In the genomic region with DNA sequence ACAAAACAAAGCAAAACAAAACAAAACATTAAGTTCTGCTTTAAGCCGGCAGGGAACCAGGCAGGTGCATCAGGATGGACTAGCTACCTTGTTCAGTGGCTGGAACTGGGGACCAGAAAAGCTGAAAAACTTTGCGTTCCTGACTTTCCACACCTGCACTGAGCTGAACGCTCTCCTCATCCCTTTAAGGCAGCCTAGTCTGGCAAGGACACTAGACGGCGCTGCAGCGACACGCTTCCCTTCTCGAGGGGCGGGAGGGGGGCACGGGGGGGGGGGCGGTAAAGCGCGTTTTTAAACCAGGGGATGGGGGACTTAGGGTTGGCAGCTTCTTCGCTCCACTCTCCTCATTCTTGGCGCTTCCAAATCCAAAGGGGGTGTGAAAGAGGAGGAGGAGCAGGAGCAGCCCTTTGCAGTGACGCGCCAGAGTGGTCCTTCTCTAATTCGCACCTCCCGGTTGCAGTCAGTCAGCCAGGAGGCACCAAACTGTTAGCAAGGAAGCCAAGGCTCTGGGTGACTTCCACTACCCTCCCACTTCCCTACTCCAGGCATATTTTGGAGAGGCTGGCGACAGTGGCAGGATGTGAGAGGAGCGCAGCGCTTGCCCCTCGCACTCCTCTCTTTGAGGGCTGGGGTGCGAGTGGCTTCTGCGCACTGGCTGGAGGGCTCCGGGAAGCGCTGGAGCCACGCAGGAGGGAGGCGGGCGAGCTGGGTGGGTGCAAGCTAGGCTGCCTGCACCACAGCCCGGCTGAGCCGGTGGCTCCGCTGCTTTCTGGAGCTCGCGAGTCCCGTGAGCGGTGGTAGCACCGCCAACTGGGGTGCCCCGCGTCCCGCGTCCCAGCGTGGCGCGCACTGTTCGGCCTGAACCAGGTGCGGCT, we compare ENCODE assay signal across 10 mouse cellular contexts. TPM values are rescaled to one million over a fixed set of nuclear protein-coding genes. Genes with fewer than 3 reads are reported as not detected.
DNase-seq lines count a peak whose midpoint lies in the region; ATAC-seq and TF ChIP-seq lines count a peak whose summit lies in the region.
"Had no signal": no experiment of that assay in that cellular context is flagged by ENCODE, and none has a peak within 500 bp of the region (broad histone marks: within the 10 kb centered on the region; RNA-seq: fewer than 3 reads in every experiment).

A gene (plus strand): TSS at position 288 of the 875 bp plus-strand sequence.

- peak within 1 kb of the TSS; percentile 55 for H3K4me3 ChIP-seq in gastrocnemius, adult 2 months
- H3K4me3 ChIP-seq in hindbrain, embryonic 10.5 days: peak within 1 kb of the TSS; percentile 55
- peak within 1 kb of the TSS; percentile 50 for H3K4me3 ChIP-seq in midbrain, embryonic 15.5 days

- intact Hi-C loops in gastrocnemius, adult 2 months (cut with DNase I): no loop called here
- intact Hi-C loops in gastrocnemius, postnatal 36 days (cut with DNase I): no loop called here

- peaks cover 7% of the 10 kb centered on the region; the same call in 1 of the 2 replicates for H3K4me1 ChIP-seq in hindbrain, embryonic 10.5 days (replicated peaks)
- H3K4me1 ChIP-seq in midbrain, embryonic 15.5 days: peaks cover 10% of the 10 kb centered on the region; the same call in 1 of the 2 replicates

- peak within 1 kb of the TSS; percentile 41; the same call in 1 of the 2 replicates for H3K9ac ChIP-seq in midbrain, embryonic 15.5 days

- peak; percentile 91 for ATAC-seq in midbrain, embryonic 15.5 days (replicated peaks)
- ATAC-seq in erythroid progenitor cell, adult 5-6 weeks (replicated peaks; ENCODE audit: low FRiP score, poor library complexity, severe bottlenecking): no peak

- H3K36me3 ChIP-seq in hindbrain, embryonic 10.5 days: no peaks in the 10 kb centered on the region
- no peaks in the 10 kb centered on the region for H3K36me3 ChIP-seq in midbrain, embryonic 15.5 days (replicated peaks)

- peak within 1 kb of the TSS; percentile 84 for H3K4me2 ChIP-seq in midbrain, embryonic 15.5 days

- no peak for DNase-seq in gastrocnemius, adult 2 months
- DNase-seq in gastrocnemius, postnatal 36 days: no peak
- DNase-seq in right cerebral cortex, adult 18-20 months: peak; percentile 7
- DNase-seq in right cerebral cortex, postnatal 36 days (ENCODE audit: low spot score in 2 of 2): no peak
- peak; percentile 34 for DNase-seq in hindbrain, embryonic 10.5 days (ENCODE audit: low spot score)
- DNase-seq in lung, postnatal 14 days: no peak

- no peaks in the 10 kb centered on the region for H3K9me3 ChIP-seq in hindbrain, embryonic 10.5 days
- H3K9me3 ChIP-seq in midbrain, embryonic 15.5 days: no peaks in the 10 kb centered on the region

- peak; percentile 24; the same call in 1 of the 2 replicates for TF ChIP-seq CTCF in gastrocnemius, adult 2 months (IDR thresholded peaks at IDR 0.05)

- H3K27me3 ChIP-seq in hindbrain, embryonic 10.5 days (ENCODE audit: insufficient read depth, poor library complexity, severe bottlenecking): peaks cover 53% of the 10 kb centered on the region
- H3K27me3 ChIP-seq in midbrain, embryonic 15.5 days (replicated peaks): peaks cover 25% of the 10 kb centered on the region
- H3K27me3 ChIP-seq: CH12.LX had no signal

- H3K27ac ChIP-seq in gastrocnemius, adult 2 months: no peak within 1 kb of the TSS
- H3K27ac ChIP-seq in hindbrain, embryonic 10.5 days: no peak within 1 kb of the TSS
- no peak within 1 kb of the TSS for H3K27ac ChIP-seq in midbrain, embryonic 15.5 days

- 15% methylated on average over 47 of the region's 47 CpGs for WGBS in hindbrain, embryonic 10.5 days
- WGBS in midbrain, embryonic 15.5 days: 16% methylated on average over 34 of the region's 47 CpGs

RNA-seq across cellular contexts. Expression of the gene that starts here (rescaled TPM):
- not detected for total RNA-seq in gastrocnemius, adult 2 months (2021)
- not detected for total RNA-seq in gastrocnemius, postnatal 36 days (2021)
- 0.11 and 0.27 TPM in 2 replicates for polyA plus RNA-seq in hindbrain, embryonic 10.5 days (2016; fragmentation: Nextera tagmentation; extraction: Ambion mirVana)
- 4.9 and 5.5 TPM in 2 replicates for polyA plus RNA-seq in midbrain, embryonic 15.5 days (2015; fragmentation: Nextera tagmentation; extraction: Ambion mirVana)
- total RNA-seq in erythroid progenitor cell, adult 5-6 weeks (2015; ENCODE audit: low replicate concordance): not detected in 2 replicates
- total RNA-seq in erythroid progenitor cell, adult 5-6 weeks (2017; ENCODE audit: low replicate concordance): not detected in 2 replicates
- total RNA-seq: CH12.LX had no signal
- polyA plus RNA-seq: gonadal fat pad, adult 2 months had no signal

Comparison
In these comparisons a context has a peak if more than half of its experiments do, and no peak if none do; other contexts are left out.
1. Peak in DNase-seq and H3K4me3 ChIP-seq in hindbrain, embryonic 10.5 days; RNA of the gene not detected or under 1 TPM.